Mouse (Mus musculus): ENCODE data around the gene Cnnm3.

DNA sequence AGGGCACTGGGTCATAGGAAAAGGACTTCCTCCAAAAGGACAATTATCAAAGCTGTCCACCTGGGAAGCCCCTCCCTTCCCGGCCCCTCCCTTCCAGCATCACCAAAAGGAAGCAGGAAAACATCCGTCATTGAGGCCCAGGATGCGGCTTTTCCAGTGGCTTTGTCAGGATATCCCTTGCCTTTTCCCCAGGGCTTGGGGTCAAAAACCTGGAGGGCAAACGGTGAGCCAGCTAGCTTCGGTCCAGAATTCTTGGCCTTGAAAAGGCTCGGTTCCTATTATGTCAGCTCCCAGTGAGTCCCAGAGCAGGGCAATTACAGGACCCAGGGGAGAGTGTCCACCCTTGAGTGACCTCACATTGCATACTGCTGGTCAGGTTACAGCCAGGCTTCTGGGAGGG lies 49.2 kb downstream of the Cnnm3 start:
- no peak for TF ChIP-seq CTCF (IDR thresholded peaks at IDR 0.05; ENCODE audit: control insufficient read depth, insufficient read depth, low read length)
- TF ChIP-seq POLR2A (IDR thresholded peaks at IDR 0.05; ENCODE audit: borderline replicate concordance, control insufficient read depth, low read depth, low read length), result no peak
